Mouse (Mus musculus) left cerebral cortex, adult 8-10 months (tissue): ENCODE results near the gene Srpk2. TPM values are rescaled to one million over a fixed set of nuclear protein-coding genes. Genes with fewer than 3 reads are reported as not detected.
"Not testable (repeated sequence)": the region's sequence is repeated elsewhere in the genome, so short reads cannot be mapped to it uniquely, and the experiment has no call there.

Source experiments
- DNase-seq, 2 experiments: peaks; one replicate each; pipeline ENCODE4 v3.0.0; 2022; ENCODE audit warnings: low spot score in 2 of 2
- total RNA-seq, 4 experiments: library from RNA; stranded (reverse); gene quantifications; 2 replicates each; pipeline ENCODE4 v1.2.4; 2022

Srpk2 gene
- total RNA-seq, 4 experiments from 2014 or later, result 175 to 211 (median 194) TPM

- DNase-seq, result no peak
Measured at GRCm38 (mm10) chr5:23568188-23568587, 116.2 kb downstream of the Srpk2 start.

- DNase-seq, result no peak
Measured at GRCm38 (mm10) chr5:23566382-23566781, 118.0 kb downstream of the Srpk2 start.

DNA sequence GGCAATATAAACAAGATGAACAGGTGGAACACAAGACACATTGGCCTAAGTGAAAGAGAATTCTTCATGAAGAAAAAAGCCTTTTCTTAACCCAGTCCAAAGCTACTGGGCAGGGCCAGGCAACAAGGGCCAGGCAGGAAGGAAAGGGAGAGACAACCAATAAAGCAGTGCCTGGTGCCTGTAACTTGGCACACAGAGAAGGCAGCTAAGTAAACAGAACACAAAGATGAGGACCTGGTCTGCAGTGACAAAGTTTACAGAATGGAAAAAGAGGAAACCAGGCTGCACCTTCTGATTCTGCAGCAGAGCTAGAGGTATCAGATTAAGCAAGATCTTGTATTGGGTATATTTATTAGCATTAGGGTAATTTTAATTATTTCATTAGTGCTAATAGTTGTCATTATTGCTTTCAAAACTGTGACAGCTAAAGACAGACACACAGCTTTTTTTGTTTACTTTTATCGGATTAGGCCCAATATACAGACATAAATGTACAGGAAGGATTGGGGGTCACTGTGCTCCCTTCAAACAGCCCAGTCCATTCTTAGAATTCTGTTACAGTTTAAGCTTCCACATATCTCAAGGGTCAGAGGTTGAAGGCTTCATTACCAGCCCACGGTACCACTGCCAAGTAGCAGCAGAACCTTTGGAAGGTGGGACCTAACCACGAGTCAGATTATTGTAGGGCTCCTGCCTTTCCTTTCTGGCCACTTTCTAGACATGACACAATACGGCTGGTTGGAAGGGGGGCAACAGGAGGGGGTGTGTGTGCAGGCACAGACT, 121.9 kb downstream of the Srpk2 start:
- no peak for DNase-seq

GRCm38 (mm10) chr5:23561227-23561626, 123.2 kb downstream of the Srpk2 start:
- no peak for DNase-seq

- no peak for DNase-seq
Measured at GRCm38 (mm10) chr5:23560171-23560570, 124.2 kb downstream of the Srpk2 start.

DNA sequence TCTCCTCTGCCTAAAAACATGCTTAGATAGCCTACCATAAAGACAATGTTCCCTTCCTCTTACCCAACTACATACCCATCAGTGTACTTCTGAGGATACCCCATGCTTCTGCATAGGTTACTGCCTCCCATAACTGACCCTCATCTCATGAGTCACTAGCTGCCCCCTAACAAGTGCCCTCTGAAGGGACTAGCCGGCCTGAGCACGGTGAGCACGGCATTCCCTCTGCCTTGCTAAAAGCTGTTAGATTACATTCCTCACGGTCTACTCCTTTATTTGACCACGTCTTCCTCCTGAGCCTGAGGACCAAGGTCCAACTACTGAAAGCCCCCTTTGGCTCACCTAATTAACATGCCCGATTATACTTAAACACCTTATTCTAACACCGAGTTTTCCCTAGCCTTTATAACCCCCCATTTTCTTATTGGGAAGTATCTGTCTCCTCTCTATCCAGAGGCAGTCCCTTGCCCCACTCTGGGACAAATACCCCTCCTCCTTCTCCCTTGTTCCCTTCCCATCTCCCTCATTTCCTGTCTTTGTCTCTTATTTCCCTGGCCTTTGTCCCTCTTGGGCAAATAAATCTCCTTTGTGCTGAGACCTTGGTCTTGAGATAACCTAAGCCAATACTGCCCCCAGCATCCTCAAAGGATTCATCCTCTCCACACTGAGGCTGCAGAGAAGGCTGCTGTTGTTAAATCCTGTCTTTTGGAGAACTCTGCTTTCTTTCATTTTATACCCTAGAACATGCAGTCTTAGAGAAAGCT, 128.2 kb downstream of the Srpk2 start:
- DNase-seq, result no peak

DNA sequence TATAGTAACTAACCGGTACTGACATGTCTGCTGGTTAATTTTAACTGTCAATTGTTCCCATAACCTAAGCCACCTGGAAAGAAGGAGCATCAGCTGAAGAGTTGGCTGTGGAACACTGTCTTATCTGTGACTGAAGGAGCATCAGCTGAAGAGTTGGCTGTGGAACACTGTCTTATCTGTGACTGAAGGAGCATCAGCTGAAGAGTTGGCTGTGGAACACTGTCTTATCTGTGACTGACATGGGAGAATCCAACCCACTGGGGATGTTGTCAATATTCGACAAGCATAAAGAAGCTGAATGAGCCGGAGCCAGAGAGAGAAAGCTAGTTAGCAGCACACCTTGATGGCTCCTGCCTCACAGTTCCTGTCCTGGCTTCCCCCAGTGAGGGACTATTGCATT, 131.1 kb downstream of the Srpk2 start:
- DNase-seq, result not testable (repeated sequence)

DNA sequence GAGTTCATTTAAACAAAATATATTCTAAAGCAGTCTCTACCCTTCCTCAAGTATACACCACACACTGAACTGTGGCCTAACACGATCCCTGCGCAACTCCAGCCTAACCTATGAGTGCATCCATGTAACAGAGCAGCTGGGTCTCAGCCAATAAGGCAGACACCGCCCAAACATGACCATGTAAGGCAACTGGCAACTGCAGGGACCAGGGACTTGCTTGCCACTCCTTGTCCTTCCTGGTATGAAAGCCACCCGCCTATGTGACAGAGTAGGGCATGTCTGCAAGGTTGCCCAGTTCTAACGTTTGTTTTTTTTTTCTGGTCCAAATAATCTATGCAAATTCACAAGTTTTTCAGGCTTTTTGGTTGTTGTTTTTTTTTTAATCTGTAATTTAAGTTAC, 132.7 kb downstream of the Srpk2 start:
- DNase-seq, result no peak

DNA sequence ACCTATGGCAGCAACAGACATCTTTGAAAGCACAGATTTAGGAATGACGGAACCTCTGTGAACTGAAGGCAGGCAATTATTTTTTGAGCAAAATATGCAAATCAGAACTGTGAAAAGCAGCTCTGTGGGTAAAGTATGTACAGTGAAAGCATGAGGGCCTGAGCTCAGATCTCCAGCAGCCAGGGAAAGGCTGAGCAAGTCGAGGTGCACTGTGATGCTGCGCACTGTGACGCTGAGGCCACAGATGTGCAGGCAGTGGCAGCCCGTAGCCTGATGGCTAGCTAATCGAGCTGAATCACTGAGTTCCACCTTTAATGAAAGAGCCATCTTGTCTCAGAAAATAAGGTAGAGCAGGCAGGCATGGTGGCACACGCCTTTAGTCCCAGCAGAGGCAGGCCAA, 148.7 kb downstream of the Srpk2 start:
- DNase-seq, result no peak

DNA sequence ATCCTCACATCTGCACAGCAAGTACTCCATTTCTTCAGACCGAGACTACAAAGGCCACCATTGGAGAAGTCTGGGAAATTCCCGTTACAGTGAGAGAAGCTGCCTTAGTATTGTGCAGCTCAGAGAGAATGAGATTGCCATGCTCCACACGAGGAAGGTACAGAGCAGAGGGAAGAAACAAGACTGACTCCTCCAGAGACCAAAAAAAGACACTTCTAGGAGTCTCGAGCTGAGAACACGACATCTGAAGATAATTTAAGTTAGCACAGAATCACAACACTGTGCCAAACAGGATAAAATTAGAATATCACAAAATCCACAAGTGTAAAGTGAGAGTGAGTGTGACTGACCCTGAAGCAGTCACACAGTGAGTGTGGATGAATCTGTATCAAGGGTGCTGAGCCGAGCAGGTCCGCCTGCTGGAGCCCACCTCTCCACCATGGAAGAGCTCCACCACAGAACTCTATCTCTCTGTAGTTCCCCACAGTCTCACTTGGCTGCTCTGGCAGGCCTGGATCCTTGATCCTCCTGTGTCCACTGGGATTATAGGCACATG, 152.8 kb downstream of the Srpk2 start:
- DNase-seq, result no peak

GRCm38 (mm10) chr5:23531100-23531499, 153.3 kb downstream of the Srpk2 start:
- DNase-seq, result no peak

GRCm38 (mm10) chr5:23524621-23525020, 159.8 kb downstream of the Srpk2 start:
- DNase-seq, result no peak

DNA sequence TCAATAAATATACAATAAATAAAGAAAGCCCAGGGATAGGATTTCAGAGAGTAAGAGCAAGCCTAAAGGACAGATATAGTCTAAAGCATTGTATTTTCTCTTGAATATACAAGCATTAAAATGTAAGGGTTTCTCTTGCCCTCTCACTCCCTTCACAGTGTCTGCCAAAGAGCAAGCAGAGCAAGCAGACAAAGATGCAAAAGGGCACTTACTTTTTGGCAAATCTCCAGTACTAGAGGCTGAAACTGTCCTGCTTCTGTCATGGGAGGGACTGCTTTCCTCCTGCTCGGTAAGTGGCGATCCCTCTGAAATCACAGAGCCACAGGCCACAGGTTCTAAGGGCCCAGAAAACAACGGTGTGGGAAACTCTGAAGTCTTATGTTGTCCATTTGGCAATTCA, 160.5 kb downstream of the Srpk2 start:
- no peak for DNase-seq

- no peak for DNase-seq
Measured at GRCm38 (mm10) chr5:23521645-23522044, 162.8 kb downstream of the Srpk2 start.

GRCm38 (mm10) chr5:23519679-23520078, 164.7 kb downstream of the Srpk2 start:
- no peak for DNase-seq

- DNase-seq, result no peak
Measured at GRCm38 (mm10) chr5:23518673-23519072, 165.7 kb downstream of the Srpk2 start.

GRCm38 (mm10) chr5:23517839-23518238, 166.6 kb downstream of the Srpk2 start:
- DNase-seq, result peak in 1 of 2 experiments; percentile 81

DNA sequence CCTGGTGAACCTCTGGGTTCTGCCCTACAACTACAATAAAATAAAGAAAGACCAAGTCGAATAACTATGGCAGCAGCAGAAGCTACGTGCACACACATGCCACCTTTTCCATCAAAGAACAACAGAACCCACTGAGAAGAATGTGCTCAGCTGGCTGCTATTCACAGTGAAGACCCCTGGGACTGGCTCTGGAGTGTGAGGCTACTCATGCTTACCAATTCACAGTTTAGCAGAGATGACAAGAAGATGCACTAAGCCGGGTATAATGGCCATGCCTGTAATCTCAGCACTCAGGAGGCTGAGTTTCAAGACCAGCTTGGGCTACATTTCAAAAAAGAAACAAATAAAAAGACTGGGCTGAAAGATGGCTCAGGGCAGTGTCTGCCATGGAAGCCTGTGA, 167.5 kb downstream of the Srpk2 start:
- no peak for DNase-seq

GRCm38 (mm10) chr5:23515038-23515437, 169.4 kb downstream of the Srpk2 start:
- DNase-seq, result no peak

DNA sequence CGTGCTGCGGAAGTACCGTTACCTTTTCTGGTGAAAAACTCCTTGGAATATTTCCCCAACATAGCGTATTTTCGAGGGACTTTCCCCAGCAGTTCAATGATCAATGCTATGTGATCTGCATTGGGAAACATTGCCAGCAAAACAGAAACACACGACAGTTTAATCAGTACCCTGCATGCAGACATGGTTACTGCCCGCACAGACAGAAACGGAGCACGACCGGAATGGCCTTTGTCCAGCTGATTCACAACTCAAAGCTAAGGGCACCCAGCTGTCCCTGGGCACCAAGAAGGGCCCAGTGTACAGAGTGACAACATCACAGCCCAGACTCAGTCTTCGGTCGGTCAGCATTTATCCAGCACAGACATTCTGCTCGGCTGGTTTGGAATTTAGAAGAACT, 170.9 kb downstream of the Srpk2 start:
- no peak for DNase-seq

- DNase-seq, result no peak
Measured at GRCm38 (mm10) chr5:23512556-23512955, 171.9 kb downstream of the Srpk2 start.

GRCm38 (mm10) chr5:23511456-23511855, 173.0 kb downstream of the Srpk2 start:
- DNase-seq, result no peak
